Mouse (Mus musculus): ENCODE measurements around the gene Rab9. TPM values are rescaled to one million over a fixed set of nuclear protein-coding genes. Genes with fewer than 3 reads are reported as not detected.
"Not testable (repeated sequence)": the region's sequence is repeated elsewhere in the genome, so short reads cannot be mapped to it uniquely, and the experiment has no call there.

Gene Rab9
- 10 to 100 TPM; 37.8 to 38.7 TPM for total RNA-seq (2021)

DNA sequence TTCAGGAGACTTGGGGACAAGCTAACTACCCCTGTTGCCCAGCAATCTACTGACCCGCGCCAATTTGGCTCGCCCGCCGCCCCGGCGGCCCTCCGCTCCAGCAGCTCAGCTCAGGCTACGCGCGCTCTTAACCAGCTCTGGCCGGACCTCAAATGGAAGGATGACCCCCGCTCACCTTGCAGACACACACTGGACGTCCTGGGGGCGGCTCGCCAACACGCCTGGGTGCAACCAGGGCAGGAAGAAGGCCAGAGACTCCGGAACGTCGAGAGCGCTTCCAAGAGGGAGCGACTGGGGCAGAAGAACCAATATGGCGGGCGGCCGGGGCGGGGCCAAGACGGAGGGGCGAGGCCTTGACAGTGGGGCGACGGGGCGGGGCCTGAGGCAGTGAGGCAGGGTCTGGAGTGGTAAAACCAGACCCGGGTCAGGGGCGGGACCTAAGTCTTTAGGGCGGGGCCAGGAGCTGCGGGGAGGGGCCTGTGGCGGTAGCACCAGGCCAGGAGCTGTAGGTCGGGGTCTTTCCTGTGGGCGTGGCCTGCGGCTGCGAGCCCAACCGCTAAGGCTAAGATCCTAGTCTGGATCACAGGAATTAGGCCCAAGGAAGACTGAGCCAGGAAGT lies at the start of gene Rab9:
TSS of gene Rab9 (minus strand) at position 503 of the 619 bp plus-strand sequence.
- DNase-seq: peak; percentile 84 to 87

DNA sequence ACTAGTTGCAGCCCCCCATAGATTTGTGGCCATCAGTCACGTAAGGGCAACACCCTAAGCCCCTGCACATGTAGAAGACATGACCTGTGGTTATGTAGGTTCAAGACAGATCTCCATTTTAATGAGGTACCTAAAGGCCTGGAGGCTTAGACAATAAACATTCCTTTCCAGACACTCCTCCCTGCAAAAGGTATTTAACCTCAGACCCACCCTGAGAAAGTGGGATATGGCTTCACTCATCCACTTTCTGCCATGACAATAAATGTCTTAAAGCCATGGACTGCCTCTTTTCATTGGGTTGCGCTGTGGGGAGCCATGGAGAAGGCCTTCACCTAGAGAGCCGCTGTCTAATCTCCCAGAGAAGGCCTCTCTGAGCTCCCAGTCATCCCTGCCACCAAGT lies 48.5 kb upstream of the Rab9 start:
- DNase-seq: no peak

DNA sequence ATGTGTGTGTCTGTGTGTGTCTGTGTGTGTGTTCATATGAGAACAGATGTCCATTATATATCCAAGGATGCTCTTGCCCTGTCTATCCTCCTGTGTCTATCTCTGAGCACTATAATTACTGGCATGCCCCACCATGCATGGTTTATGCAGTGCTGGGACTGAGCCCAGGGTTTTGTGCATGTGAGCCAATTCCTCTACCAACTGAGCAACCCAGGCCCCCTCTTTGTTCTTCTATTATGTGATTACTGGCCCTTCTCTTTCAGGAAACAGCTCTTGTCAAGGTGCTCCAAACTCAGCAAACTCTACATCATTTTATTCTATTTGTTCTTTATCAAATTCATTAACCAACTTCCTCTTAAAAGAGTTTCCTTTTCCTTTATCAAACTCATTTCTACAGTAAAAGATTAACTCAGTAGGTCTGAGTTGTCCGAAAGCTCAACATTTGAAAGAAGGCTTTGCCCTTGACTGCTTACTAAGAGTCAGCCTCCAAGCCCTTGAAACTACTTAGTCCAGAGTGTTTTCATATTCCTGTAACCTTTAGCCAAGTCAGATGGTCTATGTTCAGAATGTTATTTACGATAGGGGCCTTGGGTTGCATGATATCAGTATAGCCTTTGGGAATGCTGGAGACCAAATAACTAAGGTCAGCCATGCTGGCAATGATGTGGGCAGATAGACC lies 46.1 kb upstream of the Rab9 start:
- no peak for DNase-seq

DNA sequence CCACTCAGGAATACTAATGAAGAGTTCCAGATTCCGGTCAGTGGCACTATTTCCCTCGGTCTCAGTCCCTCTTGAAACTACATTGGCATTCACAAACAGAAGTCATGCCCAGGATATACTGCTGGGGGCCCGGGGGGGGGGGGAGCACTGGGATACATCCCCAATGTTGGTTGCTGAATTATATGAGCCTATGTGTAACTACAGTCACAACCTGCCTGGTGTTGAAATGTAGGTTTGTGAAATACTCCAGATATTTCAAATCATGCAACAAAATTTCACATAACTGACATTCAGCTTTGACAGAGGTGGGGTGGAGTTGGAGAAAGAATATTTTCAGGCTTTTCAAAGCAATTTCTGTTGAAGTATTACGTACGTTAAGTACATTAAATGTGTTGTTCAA lies 41.1 kb upstream of the Rab9 start:
- DNase-seq: no peak

DNA sequence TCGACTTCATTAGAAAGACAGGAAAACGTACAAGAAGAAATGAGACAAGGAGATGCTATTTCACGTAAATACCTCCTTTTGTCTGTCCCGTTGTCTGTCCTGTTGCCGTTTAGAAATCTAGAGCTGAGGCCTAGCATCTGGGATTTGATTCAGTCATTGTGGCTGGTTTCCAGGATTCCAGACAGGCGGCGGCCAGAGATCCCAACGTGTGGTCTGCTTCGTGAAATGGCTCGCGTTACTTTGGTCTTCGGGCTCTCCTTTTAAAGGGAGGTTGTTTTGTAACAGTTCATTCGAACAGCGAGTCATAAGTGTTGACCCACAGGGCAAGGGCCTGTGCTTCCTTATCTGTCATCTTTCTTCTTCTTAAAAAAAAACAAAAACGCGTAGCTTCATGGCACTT lies 38.7 kb upstream of the Rab9 start, which contains the start of gene Tceanc:
TSS of gene Tceanc (minus strand) at position 223 of the 400 bp plus-strand sequence.
- DNase-seq: no peak

DNA sequence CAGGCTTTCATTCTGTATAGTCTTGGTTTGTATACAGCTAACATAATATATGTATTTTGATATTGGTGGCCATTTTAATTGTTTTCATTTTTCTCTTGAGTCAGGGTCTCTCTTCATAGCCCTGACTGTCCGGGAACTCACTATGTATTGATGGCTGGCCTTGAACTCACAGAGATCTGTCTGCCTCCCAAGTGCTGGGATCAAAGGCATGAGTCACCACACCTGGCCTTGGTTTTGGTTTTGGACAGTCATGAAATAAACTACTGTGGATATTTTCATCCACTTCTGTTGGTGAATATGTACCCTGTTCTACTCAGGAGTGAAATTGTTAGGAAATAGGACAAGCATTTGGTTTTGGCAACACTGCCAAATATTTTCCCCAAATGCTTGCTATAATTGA lies 37.0 kb upstream of the Rab9 start:
- DNase-seq: no peak

DNA sequence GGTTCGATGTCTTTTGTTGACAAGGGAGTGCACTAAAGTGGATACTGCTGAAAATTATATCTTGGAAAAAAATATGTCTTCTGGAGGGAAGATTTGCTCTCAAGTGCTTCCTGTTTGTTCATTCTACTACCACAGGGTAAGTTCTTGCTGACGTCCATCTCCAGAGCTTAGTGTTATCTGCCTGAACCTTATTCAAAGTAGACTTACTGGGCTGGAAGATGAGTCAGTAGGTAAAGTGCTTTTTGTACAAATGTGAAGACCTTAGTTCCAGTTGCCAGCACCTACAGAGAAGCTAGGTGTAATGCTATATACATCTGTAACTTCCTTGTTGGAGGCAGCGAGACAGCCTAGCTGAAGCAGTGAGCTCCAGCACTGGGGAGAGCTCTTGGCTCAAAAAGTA lies 36.3 kb upstream of the Rab9 start:
- DNase-seq: no peak

DNA sequence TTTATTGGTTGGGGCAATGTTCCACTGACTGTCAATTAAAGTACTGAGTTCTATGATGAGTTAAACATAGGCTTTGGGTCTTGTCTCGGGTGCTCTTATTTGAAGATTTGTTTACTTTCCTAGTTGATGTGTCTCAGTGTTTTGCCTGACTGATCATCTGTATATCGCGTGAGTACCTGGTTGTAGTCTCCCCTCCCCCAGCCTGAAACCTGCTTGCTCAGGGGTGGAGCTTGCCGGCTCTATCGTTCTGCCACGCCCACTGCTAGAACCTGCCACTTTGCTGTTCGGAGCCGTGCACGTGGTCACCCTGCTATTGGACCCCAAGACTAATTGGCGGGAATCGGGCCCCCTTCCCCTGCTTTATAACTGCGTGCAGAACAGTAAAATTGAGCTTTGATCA lies 34.4 kb upstream of the Rab9 start:
- DNase-seq: not testable (repeated sequence)

DNA sequence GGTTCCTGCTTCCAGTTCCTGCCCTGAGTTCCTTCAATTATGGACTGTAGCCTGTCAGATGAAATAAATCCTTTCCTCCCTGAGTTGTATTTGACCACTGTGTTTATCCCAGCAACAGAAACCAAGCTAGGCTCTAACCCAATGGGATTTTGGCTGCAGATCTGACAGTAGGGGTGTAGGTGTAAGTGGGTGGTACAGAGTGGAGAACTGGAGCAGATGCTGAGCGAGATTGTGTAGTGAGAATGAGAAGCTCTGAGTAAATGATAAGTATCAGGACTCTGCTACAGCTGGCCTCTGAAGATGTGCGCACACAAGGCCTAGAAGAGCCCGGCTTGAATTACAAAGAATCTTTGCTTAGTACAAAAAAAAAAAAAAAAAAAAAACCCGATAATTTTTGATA lies 32.4 kb upstream of the Rab9 start:
- DNase-seq: peak in 1 of 2 experiments; percentile 15

DNA sequence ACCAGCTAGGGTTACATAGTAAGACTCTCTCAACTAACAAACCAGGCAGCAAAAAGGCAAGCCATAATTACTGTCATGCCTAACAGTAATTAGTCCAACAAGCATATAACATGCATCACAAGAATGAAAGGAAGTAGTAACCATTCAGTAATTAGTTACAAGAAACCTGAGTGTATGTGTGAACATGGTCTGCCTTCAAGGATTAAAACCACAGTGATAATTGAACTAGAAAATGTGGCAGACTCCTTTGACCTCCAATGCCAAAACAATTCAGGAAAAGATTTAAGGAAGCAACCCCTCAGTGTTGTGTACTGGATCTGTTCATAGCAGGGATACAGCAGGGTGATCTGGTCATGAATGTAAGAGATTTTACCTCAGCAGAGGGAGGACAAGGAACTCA lies 31.4 kb upstream of the Rab9 start:
- no peak for DNase-seq

DNA sequence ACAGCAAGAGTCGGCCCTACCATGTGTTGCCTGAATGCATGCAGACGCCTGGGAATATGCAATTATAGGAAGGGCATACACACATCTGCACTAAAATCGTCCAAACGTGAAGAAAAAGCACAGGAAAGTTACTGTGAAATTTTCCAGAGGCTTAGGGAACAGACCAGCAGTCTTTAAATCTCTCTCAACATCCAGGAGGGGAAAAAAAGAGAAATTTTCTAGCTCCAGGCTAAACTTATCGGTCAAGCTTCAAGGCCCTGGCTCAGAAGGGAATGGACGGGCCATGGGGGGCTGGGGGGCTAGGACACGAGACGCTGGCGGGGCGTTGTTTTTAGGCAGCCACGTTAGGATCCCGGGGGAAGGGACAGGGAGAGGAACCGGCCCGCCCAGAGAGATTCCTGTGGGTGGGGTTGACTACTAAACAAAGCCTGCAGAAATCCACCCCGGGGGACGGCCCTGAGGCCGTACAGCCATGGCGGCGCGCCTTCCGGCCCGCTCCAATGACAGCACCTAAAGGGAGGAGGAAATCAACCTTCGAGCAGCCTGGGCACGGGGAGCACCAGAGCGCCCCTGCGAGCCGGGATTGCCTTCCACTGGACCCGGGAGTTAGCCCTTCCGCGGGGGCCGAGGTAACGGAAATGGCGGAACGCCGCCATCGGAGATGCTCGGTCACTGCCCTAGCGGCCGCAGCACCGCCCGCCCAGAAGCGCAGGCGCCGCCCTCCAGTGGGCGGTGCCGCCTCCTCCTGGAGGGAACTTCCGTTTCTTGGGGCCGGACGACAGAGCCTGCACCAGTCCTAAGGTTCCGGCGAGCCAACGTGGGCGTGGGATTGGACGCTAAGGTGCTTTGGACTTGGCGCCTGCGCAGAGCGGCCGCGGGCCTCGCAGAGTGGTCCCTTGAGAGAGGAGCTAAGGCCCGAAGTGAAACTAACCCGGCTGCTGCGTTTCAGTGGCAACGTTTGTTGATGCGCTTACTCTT lies 30.4 kb upstream of the Rab9 start:
- peak; percentile 86 to 87 for DNase-seq

DNA sequence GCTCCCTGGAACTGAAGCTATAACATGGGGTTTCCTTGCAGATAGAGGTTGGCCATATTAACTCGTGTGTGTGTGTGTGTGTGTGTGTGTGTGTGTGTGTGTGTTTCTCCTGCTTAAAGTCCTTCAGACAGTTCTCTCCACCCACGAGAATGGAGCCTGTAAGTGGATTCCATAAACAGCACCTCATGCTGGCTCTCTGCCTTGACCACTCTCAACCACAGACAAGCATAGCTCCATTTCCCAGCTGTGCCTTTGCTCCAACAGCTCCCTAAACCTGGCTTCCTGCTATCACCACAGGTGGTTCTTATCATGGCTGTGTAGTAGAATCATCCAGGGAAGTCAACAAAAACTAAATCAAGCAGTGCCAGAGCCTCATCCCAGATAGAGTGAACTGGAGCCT lies 24.8 kb upstream of the Rab9 start:
- DNase-seq: no peak

DNA sequence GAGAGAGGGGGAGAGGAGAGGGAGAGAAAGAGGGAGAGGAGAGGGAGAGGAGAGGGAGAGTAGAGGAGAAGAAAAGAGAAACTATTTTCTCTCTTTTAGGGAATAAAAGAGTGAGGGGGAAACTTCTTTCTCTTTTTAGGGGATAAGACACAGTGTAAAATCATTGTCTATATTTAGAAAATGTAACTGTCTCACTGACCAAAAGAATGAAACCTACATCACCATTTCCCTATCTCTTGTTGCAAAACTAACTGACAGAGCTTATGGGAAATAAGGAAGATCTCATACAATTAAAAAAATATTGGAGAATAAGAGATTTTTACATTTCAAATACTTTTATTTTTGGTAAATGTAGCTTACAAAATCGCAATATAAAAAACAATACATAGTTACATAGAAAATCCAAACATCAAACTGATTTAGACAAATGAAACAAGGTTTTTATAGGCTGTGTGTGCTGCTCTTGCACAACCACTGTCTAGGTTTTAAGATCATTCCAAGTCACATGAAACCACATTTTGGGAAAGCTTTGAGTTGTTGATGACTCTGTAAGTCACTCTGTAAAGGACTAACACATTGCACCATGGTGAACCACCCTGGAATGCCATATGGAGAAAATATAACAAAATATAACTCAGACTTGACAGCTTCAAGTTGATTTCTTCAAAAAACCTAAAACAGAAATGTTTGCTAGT lies 20.0 kb upstream of the Rab9 start:
- no peak for DNase-seq

DNA sequence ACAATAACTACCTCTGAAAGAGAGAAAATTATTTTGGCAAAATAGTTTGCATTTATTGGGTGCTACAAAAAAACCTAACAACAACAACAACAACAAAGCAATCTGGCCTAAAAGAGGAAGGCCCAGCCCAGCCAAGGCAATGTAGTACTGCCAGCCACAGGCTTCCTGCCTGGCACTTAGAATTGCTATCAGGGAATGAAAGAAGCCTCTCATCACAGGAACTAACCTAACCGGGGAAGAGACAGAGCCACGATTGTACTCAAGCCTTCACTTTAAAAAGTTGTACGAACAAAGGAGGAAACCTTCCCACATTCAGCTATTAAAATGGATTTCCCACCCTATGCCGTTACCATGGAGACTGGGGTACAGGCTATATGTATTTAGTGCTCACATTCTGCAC lies 18.1 kb upstream of the Rab9 start:
- DNase-seq: peak; percentile 11 to 15

DNA sequence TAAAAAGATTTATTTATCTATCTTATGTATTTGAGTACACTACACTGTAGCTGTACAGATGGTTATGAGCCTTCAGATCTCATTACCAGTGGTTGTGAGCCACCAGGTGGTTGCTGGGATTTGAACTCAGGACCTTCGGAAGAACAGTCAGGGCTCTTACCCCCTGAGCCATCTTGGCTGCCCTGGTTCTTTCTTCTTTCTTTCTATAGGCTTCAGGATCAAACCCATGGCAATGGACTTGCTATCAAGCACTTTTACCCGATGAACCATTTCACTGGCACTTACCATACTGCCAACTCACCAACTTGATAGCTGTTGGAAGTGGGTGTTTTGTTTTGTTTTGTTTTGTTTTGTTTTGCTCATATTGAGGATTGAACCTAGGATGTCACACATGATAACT lies 15.4 kb upstream of the Rab9 start:
- DNase-seq: no peak

DNA sequence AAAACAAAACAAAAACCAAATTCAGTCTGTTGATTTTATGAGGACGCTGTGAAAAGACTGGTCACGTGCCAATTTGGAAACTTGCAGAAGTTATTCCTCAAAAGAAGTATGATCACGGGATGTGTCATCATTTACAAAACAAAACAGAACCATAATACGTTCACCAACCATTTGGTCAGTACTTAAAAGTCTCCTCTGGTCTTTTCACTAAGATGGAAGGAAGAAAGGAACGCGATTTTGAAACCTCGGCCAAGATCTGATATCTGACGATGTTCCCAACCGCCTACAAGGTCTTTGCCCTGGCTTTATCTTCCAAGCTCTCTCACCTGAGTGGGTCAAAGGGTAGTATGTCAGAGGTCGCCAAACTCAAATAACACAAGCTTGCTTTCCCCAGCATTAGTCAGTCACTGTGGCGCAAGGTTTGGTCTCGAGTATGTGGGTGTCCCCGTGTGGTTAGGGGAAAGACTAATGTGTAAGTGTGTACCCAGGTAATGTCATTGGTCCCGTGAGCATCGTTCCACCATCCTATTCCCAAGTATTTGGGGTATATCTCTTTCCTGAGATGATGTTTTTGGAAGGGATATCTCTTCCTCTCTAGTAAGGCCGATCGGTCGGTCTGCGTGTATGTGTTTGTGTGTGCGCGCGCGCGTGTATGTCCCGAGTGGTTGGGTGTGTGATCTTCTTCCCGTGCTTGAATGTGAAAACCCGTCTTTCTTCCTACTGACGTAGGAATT lies 869 bp downstream of the Rab9 start:
- peak in 1 of 2 experiments; percentile 3 for DNase-seq

DNA sequence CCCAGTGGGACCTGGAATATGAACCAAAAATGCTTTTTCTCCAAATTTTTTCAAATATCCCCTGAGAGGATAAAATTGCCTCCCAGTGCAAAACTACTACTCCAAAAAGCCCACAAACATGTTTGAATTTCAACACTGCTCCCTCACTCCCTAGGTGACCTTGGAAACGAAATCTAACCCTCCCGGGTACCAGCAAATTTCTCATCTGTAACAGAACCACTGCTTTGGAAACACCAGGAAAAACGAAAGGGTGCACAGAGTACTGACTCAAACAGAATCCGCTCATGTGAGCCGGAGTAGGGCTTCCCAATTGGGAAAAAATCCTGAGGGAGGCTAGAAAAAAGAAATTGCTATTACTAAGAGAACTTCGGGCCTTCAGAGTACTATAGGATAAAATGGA lies 2.3 kb downstream of the Rab9 start:
- no peak for DNase-seq

DNA sequence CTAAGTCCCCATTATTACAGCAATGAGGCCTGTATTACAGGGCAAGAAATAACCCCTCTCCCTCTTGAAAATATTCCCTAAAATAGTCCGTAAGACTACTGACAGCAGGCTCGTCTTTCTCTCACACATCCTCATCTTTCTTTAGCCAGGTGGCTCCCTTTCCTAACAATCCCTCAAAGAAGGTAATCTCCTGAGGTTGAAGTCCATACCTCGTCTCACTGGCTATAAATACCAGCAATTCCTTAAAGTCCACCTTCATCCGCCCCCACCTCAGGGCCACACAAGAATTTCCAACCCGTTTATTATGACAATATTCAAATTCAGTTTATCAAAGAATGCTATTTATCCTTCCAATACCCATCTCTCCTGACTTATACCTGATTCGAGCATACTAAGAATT lies 7.1 kb downstream of the Rab9 start:
- DNase-seq: no peak

DNA sequence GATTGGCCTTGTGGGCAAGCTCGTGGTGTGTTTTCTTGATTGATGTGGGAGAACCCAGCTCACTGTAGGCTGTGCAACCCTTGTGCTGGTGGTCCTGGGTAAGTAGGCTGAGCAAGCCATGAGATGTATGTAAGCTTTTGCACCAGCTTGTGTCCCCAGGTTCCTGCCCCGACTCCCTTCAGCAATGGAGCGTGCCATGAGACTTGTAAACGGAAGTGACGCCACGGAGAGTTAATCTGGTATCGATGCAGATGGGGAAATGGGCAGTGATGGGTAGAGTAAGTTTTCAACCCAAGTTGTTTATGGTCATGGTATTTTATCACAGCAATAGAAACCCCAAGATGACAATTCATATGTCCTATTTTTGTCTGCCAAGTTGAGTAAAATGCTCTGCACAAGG lies 11.3 kb downstream of the Rab9 start:
- DNase-seq: no peak

DNA sequence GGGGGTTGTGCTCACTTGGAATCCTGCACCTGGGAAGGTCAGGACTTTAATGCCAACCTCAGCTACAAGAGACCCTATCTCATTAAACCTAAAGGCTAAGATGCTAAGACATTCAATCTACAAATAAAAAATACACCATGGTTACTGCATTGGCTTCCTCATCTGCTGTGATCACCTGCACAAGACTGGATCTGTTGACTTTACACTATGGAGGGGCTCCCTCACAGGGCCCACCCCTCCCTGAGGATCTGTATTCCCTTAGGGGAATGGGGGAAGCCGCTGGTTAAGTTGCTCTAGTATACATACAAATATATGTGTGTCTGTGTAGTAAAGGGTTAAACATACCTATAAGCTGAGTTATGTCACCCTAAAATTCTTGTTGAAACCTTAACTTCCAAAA lies 24.1 kb downstream of the Rab9 start:
- no peak for DNase-seq

DNA sequence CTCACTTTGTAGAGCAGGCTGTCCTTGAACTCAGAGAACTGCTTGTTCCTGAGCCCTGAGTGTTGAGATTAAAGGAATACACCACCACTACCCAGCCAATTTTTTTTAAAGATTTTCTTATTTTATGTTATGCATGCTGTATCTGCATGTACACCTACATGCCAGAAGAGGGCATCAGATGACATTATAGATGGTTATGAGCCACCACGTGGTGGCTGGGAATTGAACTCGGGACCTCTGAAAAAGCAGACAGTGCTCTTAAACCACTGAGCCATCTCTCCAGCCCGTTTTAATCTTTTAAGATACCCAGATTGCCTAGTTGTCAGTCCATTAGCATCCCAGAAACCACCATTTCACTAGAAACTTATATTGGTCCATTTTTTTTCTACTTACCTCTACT lies 25.3 kb downstream of the Rab9 start:
- DNase-seq: no peak

DNA sequence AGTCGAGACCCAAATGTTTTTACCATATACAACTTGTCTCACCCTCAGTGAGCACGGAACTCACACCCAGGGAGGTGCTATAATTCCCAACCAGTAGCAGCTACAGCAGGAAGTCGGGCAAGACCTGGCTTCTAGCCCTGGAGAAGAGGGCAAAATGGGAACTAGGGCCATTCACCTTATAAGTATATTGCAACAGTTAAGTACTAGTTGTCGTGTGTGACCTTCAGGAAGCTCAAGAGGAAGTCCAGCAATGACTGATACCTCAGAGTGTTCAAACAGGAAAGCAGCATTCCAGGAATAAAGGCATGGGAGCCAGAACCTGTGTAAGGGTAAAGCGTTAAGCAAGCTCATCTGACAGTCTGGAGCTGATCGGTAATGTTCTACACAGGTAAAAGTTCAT lies 26.1 kb downstream of the Rab9 start:
- no peak for DNase-seq

All from layer of hippocampus, postnatal 36 days (tissue).